Comparison of ENCODE assay signal across 18 mouse cellular contexts in genomic region chr10:111167444-111167843, GRCm38 (mm10). TPM values are rescaled to one million over a fixed set of nuclear protein-coding genes. Genes with fewer than 3 reads are reported as not detected.
A peak's percentile ranks its signal among the peaks of the same experiment; 100 is the strongest.
DNase-seq lines count a peak whose midpoint lies in the region; ATAC-seq lines count a peak whose summit lies in the region.
"Had no signal": no experiment of that assay in that cellular context is flagged by ENCODE, and none has a peak within 500 bp of the region (broad histone marks: within the 10 kb centered on the region; RNA-seq: fewer than 3 reads in every experiment).

No protein-coding gene starts in this region.

- H3K36me3 ChIP-seq in heart, embryonic 12.5 days, result no peaks in the 10 kb centered on the region
- no peaks in the 10 kb centered on the region for H3K36me3 ChIP-seq in macrophage (ENCODE audit: inconsistent target)
- H3K36me3 ChIP-seq: embryonic facial prominence, embryonic 13.5 days; hindbrain, embryonic 12.5 days; intestine, embryonic 15.5 days; midbrain, embryonic 13.5 days had no signal

- WGBS in heart, embryonic 12.5 days, result 81% methylated on average over 4 of the region's 4 CpGs
- 67% methylated on average over 1 of the region's 4 CpGs for WGBS in macrophage (ENCODE audit: missing documents)

- H3K4me1 ChIP-seq in heart, embryonic 12.5 days (replicated peaks), result peaks cover 51% of the 10 kb centered on the region
- H3K4me1 ChIP-seq: intestine, embryonic 15.5 days had no signal

- no peak for DNase-seq in heart, postnatal 14 days
- DNase-seq in thymus, postnatal 0 days (ENCODE audit: low spot score), result peak; percentile 25
- DNase-seq in thymus, adult 18-20 months, result no peak
- peak; percentile 79 for DNase-seq in liver
- DNase-seq in MN1 (ENCODE audit: low spot score), result no peak
- DNase-seq in ovary, postnatal 14 days (ENCODE audit: low spot score), result no peak
- DNase-seq: adrenal gland, adult 8-10 months; cerebellum, adult 8-10 months; gastrocnemius, postnatal 14 days; layer of hippocampus, postnatal 36 days; thymus, postnatal 36 days had no signal

- H3K4me2 ChIP-seq in heart, embryonic 12.5 days, result peak overlapping the region; percentile 39
- H3K4me2 ChIP-seq: intestine, embryonic 15.5 days had no signal

- no peak overlapping the region for H3K9ac ChIP-seq in heart, embryonic 12.5 days
- H3K9ac ChIP-seq: embryonic facial prominence, embryonic 13.5 days; forebrain, embryonic 13.5 days; hindbrain, embryonic 12.5 days; intestine, embryonic 15.5 days; midbrain, embryonic 13.5 days had no signal

- no peaks in the 10 kb centered on the region for H3K27me3 ChIP-seq in heart, embryonic 12.5 days (replicated peaks)
- H3K27me3 ChIP-seq: embryonic facial prominence, embryonic 13.5 days; forebrain, embryonic 13.5 days; hindbrain, embryonic 12.5 days; intestine, embryonic 15.5 days; midbrain, embryonic 13.5 days had no signal

- no peaks in the 10 kb centered on the region for H3K9me3 ChIP-seq in heart, embryonic 12.5 days (replicated peaks)
- H3K9me3 ChIP-seq: embryonic facial prominence, embryonic 13.5 days; forebrain, embryonic 13.5 days; hindbrain, embryonic 12.5 days; intestine, embryonic 15.5 days; midbrain, embryonic 13.5 days had no signal

- peak overlapping the region; percentile 80; the same call in 1 of the 2 replicates for H3K27ac ChIP-seq in heart, embryonic 12.5 days (ENCODE audit: poor library complexity, severe bottlenecking)
- H3K27ac ChIP-seq in macrophage, result peak overlapping the region; percentile 90
- H3K27ac ChIP-seq: embryonic facial prominence, embryonic 13.5 days; forebrain, embryonic 13.5 days; hindbrain, embryonic 12.5 days; intestine, embryonic 15.5 days; midbrain, embryonic 13.5 days had no signal

- H3K4me3 ChIP-seq in heart, embryonic 12.5 days, result no peak overlapping the region
- peak overlapping the region; percentile 90 for H3K4me3 ChIP-seq in macrophage (ENCODE audit: inconsistent target)
- H3K4me3 ChIP-seq: intestine, embryonic 15.5 days had no signal

- ATAC-seq in heart, embryonic 12.5 days (ENCODE audit: insufficient number of reproducible peaks, low FRiP score), result no peak
- ATAC-seq: forebrain, embryonic 13.5 days; intestine, embryonic 15.5 days; midbrain, embryonic 13.5 days had no signal

- intact Hi-C loops in heart, postnatal 14 days (cut with DNase I), result loop anchor here (10.0 kb wide), 1 partner anchor 307 kb away; the partner anchor contains the start of gene Nap1l1

- peaks cover 85% of the 10 kb centered on the region for H3K79me2 ChIP-seq in macrophage (ENCODE audit: inconsistent target)

RNA-seq across cellular contexts. Expression of gene Osbpl8, which starts 2.9 kb away (rescaled TPM):
- polyA plus RNA-seq in heart, embryonic 12.5 days (2016; fragmentation: Nextera tagmentation; extraction: Ambion mirVana), result 35.3 and 37.0 TPM in 2 replicates
- total RNA-seq in heart, postnatal 14 days (2021), result 10 to 100 TPM; 68.2 to 78.9 TPM
- polyA plus RNA-seq in thymus, postnatal 0 days (2015; fragmentation: Nextera tagmentation; extraction: Ambion mirVana), result 28.1 and 35.3 TPM in 2 replicates
- 1,000 to 10,000 TPM in 13 of 26 experiments, 100 to 1,000 TPM in 13; 377 to 2,472 (median 952) TPM for total RNA-seq in macrophage (2018; cell fraction: chromatin; rRNA removed)
- total RNA-seq in macrophage (2018; cell fraction: cytosol; rRNA removed), result 100 to 1,000 TPM; 337 to 883 (median 545) TPM
- total RNA-seq in macrophage (2018; cell fraction: nucleus; rRNA removed), result 1,000 to 10,000 TPM in 9 of 26 experiments, 100 to 1,000 TPM in 17; 456 to 1,463 (median 788) TPM
- 244 to 329 TPM (median 315 TPM) in 3 replicates for polyA plus RNA-seq in macrophage (2018)

Comparison
In these comparisons a context has a peak if more than half of its experiments do, and no peak if none do; other contexts are left out.
1. DNase-seq: peak in thymus, postnatal 0 days (single experiment) and liver (single experiment); none in heart, postnatal 14 days (0 of 2), thymus, adult 18-20 months (0 of 2), MN1 (single experiment) and ovary, postnatal 14 days (single experiment).